Mouse (Mus musculus) adrenal gland, adult 2 months (tissue): Measurements from ENCODE around the gene 4930444G20Rik. TPM values are rescaled to one million over a fixed set of nuclear protein-coding genes. Genes with fewer than 3 reads are reported as not detected.
"Not testable (repeated sequence)": the region's sequence is repeated elsewhere in the genome, so short reads cannot be mapped to it uniquely, and the experiment has no call there.

Experiments used
- DNase-seq: peaks from one replicate; pipeline ENCODE4 v3.0.0; 2021
- long read RNA-seq: library from polyadenylated mRNA; stranded (forward); transcript quantifications from one replicate; pipeline ENCODE4 v2.0.0, GENCODE M21; 2021
- polyA plus RNA-seq: library from polyadenylated mRNA; depleted of rRNA; stranded (reverse); fragments of >200 nt; gene quantifications from 2 replicates; pipeline ENCODE4 v1.2.3, GENCODE M21; 2012; rRNA removed
- total RNA-seq, 2 experiments: library from RNA; stranded (reverse); gene quantifications; 2 replicates each; pipeline ENCODE4 v1.2.3; 2021

Gene 4930444G20Rik
- total RNA-seq (not detected), polyA plus RNA-seq (not detected in 2 replicates)
- long read RNA-seq: 0 reads

- not testable (repeated sequence) for DNase-seq
These were observed at the start of gene 4930444G20Rik for GRCm38 (mm10) chr10:22067979-22068378. Gene 4930444G20Rik, minus strand, starts transcription at chr10:22068079.

- no peak for DNase-seq
These were observed 6.7 kb upstream of the 4930444G20Rik start for GRCm38 (mm10) chr10:22074531-22074930.

DNA sequence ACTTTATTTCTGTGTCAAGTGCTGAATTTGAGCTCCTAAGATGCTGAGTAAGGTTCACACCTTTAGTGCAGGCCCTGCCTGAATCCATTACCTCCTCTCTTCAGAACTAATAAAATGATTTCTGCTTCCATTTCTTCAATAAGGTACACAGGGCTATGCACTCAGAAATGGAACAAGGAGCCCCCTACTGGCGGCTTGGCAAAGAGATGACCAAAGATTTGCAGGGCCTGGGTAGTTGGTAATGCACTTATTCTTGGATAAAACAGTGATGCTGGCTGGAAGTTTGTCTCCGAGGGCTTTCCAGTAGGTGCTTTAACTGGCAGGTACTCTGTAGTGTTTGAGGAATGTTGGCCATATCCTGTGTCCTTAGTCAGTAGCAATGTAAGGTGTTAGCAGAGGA, 4.9 kb upstream of the 4930444G20Rik start:
- no peak for DNase-seq

DNA sequence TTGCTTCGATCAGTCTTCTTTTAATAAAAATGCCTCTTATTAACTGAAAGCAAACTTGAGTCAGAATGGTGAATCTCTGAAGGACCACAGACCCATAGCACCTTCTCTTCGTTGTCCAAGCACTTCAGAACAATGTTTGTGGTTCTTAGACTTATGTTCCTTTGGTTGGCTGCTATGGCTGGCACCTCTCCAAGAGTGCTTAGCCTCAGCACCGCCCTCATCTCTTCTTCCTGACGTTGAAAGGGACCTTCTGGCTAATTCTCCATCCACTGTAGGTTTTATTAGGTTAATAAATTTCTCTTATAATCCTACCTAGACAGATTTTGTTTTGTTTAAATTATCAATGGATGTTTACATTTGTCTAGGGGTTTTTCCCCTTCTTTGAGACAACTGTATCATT, 2.7 kb upstream of the 4930444G20Rik start:
- DNase-seq: no peak

GRCm38 (mm10) chr10:22070168-22070567, 2.3 kb upstream of the 4930444G20Rik start:
- no peak for DNase-seq

- DNase-seq: no peak
These were observed 8.5 kb downstream of the 4930444G20Rik start for GRCm38 (mm10) chr10:22059415-22059814.

DNA sequence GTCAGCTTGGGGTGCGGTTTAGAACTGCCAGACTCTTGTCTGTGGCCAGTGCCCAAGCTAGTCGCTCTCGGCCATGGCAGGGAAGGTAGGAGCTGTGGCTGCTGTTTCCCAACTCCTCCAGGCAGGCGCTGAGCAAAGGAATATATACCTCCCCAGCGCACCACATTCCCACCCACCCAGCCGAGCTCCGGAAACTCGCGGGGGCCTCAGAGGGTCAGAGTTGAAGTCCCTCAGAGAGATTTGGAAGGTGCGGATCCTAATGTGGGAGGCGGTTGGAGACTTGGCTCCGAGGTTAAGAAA, 8.9 kb downstream of the 4930444G20Rik start:
- no peak for DNase-seq

- peak; percentile 97 for DNase-seq
These were observed 9.5 kb downstream of the 4930444G20Rik start for GRCm38 (mm10) chr10:22058218-22059025.

- DNase-seq: no peak
These were observed 12.6 kb downstream of the 4930444G20Rik start for GRCm38 (mm10) chr10:22055308-22055707.

GRCm38 (mm10) chr10:22036256-22036655, 31.6 kb downstream of the 4930444G20Rik start:
- DNase-seq: peak; percentile 59

- no peak for DNase-seq
These were observed 33.6 kb downstream of the 4930444G20Rik start for GRCm38 (mm10) chr10:22034303-22034702.

GRCm38 (mm10) chr10:22018618-22019017, 49.3 kb downstream of the 4930444G20Rik start:
- DNase-seq: no peak

- DNase-seq: peak; percentile 32
These were observed 50.3 kb downstream of the 4930444G20Rik start for GRCm38 (mm10) chr10:22017469-22018159.

Other genes starting within 250 kb of the 4930444G20Rik start
- 100 to 1,000 TPM; 103 to 154 TPM for gene Sgk1, start 185.9 kb downstream of the 4930444G20Rik start, total RNA-seq
- gene Sgk1, start 185.9 kb downstream of the 4930444G20Rik start, polyA plus RNA-seq: 17.3 and 25.4 TPM in 2 replicates
- gene E030030I06Rik, start 81.2 kb upstream of the 4930444G20Rik start, total RNA-seq: 1 to 10 TPM; 4.7 to 9.8 TPM
- gene E030030I06Rik, start 81.2 kb upstream of the 4930444G20Rik start, polyA plus RNA-seq: 4.3 and 8.1 TPM in 2 replicates
- 1 to 10 TPM in 1 of 2 experiments, under 1 TPM in 1; 0.31 to 2.2 TPM for gene Raet1e, start 90.5 kb upstream of the 4930444G20Rik start, total RNA-seq
- gene Raet1e, start 90.5 kb upstream of the 4930444G20Rik start, polyA plus RNA-seq: 0.62 and 0.69 TPM in 2 replicates
- gene H60b, start 90.5 kb upstream of the 4930444G20Rik start, total RNA-seq: under 1 TPM in 1 of 2 experiments, not detected in 1; 0.95 TPM
- 0.55 and 0.76 TPM in 2 replicates for gene H60b, start 90.5 kb upstream of the 4930444G20Rik start, polyA plus RNA-seq